Mouse (Mus musculus): ENCODE data around the gene Exosc8. TPM values are rescaled to one million over a fixed set of nuclear protein-coding genes. Genes with fewer than 3 reads are reported as not detected.

The Exosc8 gene
- total RNA-seq, 2 experiments from 2014 or later, result 17.8 to 19.3 TPM

DNA sequence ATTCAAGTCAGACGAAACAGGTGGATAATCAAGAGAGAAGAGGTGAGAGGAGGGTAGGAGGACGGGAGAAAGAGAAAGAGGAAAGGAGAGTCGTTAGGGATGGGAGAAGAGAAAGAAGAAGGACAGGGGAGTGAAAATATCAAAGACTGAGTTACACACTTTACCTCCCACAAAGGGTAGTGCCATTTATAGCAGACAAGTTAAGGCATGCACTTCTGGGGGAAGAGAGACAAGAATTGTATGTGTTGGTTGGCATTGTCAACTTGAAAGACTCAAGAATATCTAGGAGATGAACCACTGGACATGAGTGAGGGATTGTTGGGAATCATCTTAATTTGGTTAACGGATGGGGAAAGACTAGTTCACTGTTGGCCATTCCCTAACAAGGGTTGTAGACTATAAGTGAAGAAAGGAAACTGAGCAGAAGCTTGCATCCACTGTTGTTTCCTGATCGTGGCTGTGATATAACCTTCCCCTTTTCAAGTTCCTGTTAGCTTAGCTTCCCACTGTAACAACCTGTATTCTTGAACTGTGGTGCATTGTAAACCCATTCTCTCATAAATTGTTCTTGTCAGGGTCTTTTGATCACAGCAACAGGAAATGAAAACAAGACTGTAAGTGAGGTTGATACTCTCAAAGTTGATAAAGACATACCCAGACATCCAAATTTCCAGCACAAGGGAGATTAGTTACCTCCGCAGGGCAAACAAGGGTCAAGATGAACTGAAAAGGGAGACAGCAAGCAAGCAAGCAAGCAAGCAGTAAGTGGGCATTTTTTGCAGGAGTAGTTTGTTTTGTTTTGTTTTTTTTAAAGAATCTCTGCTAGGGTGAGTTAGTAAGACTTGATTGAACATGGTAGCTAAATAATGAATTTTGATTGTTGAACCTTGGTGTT lies 53.6 kb downstream of the Exosc8 start:
- DNase-seq, result no peak

Other genes with a start within 250 kb of the Exosc8 start
- gene Supt20, start 42.6 kb downstream of the Exosc8 start, total RNA-seq (2021), result 10 to 100 TPM; 16.7 to 19.3 TPM
- gene Gm21958, start 21.0 kb downstream of the Exosc8 start, total RNA-seq (2021), result not detected
- gene Alg5, start 146 bp upstream of the Exosc8 start, total RNA-seq (2021), result 10 to 100 TPM; 10.6 to 11.4 TPM
- 1 to 10 TPM; 1.7 to 1.9 TPM for gene Smad9, start 20.2 kb upstream of the Exosc8 start, total RNA-seq (2021)
- gene Rfxap, start 72.4 kb upstream of the Exosc8 start, total RNA-seq (2021), result 10 to 100 TPM; 16.6 to 19.1 TPM
- gene Sertm1, start 180.5 kb upstream of the Exosc8 start, total RNA-seq (2021), result under 1 TPM; 0.10 to 0.27 TPM